Mouse (Mus musculus) forebrain, embryonic 14.5 days (tissue): Measurements from ENCODE around the gene Ttc41. TPM values are rescaled to one million over a fixed set of nuclear protein-coding genes. Genes with fewer than 3 reads are reported as not detected.

ENCODE experiments used
- ATAC-seq: fragments of 200-750 bp; cut with Nextera tagmentation; 2 replicates; pipeline ENCODE4 v1.8.0; 2017; ENCODE audit warnings: mild to moderate bottlenecking, moderate library complexity
- DNase-seq: peaks from one replicate; pipeline ENCODE4 v3.0.0-alpha.2; 2015; ENCODE audit warnings: low spot score
- H3K27ac ChIP-seq: fragments of 300-500 bp; sonication (generic); 2 replicates; pipeline ENCODE4 v1.5.1; 2014; ENCODE audit warnings: low read depth, mild to moderate bottlenecking, control low read depth, low read length, moderate library complexity
- H3K27me3 ChIP-seq: fragments of 300-500 bp; sonication (generic); replicated peaks from 2 replicates; pipeline ENCODE4 v1.6.1; 2014; ENCODE audit warnings: low read length, control low read depth, mixed read lengths; ENCODE audit not compliant: control insufficient read depth, insufficient read depth
- H3K36me3 ChIP-seq: fragments of 300-500 bp; sonication (generic); 2 replicates; pipeline ENCODE4 v1.6.1; 2014; ENCODE audit warnings: low read length, control low read depth; ENCODE audit not compliant: control insufficient read depth, insufficient read depth
- H3K4me1 ChIP-seq: fragments of 300-500 bp; sonication (generic); 2 replicates; pipeline ENCODE4 v1.6.1; 2014; ENCODE audit warnings: antibody characterized with exemption, low read length, control low read depth; ENCODE audit not compliant: control insufficient read depth, insufficient read depth
- H3K4me2 ChIP-seq: fragments of 300-500 bp; sonication (generic); 2 replicates; pipeline ENCODE4 v1.6.1; 2014; ENCODE audit warnings: mild to moderate bottlenecking, control low read depth, low read length
- H3K4me3 ChIP-seq: fragments of 300-500 bp; sonication (generic); 2 replicates; pipeline ENCODE4 v1.5.1; 2014; ENCODE audit warnings: low read depth, low read length, control low read depth
- H3K9ac ChIP-seq: fragments of 300-500 bp; sonication (generic); 2 replicates; pipeline ENCODE4 v1.6.1; 2014; ENCODE audit warnings: mild to moderate bottlenecking, low read length, control low read depth, moderate library complexity
- H3K9me3 ChIP-seq: fragments of 300-500 bp; sonication (generic); replicated peaks from 2 replicates; pipeline ENCODE4 v1.6.1; 2016; ENCODE audit warnings: low read length, control low read depth, mixed read lengths; ENCODE audit not compliant: control insufficient read depth
- WGBS: fragments of 180-500 bp; shearing (Covaris S2); extraction: QIAGEN DNeasy Blood & Tissue Kit; methylation state at CpG from one replicate; pipeline ENCODE4 v1.1.7; 2014; 5-methylcytosine and 5-hydroxymethylcytosine counted together
- polyA plus RNA-seq: library from polyadenylated mRNA; unstranded; fragments of >200 nt; fragmentation: Nextera tagmentation; extraction: Ambion mirVana; gene quantifications from 2 replicates; pipeline ENCODE4 v1.2.1, GENCODE M21; 2014

The Ttc41 gene
- polyA plus RNA-seq, 1 experiment from 2014 or later: 1.5 TPM

DNA sequence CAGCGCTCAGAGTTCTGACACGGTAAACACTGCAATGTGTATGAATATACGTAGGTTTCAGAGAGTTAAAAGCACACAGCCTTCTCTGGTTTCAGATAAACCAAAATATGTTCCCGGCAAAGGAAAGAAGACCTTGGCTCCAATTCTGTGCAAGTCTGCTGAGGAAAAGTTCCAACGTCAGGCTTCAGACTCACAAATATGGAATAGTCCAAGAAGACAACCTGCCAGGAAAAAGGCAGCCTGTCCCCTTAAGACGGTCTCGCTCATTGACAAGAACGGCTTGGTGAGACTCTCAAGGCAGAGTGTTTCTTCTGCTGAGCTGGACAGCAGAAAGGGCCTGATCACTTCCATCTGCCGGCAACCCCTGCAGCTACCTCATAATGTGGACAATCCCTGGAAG lies 70.7 kb downstream of the Ttc41 start:
- 87% methylated on average over 9 of the region's 9 CpGs for WGBS
- no peak for DNase-seq
- Histone ChIP-seq H3K9ac (no peak overlapping the region), H3K4me1 (peaks cover 15% of the 10 kb centered on the region), H3K36me3 (no peaks in the 10 kb centered on the region), H3K27me3 (no peaks in the 10 kb centered on the region), H3K9me3 (no peaks in the 10 kb centered on the region), H3K4me2 (no peak overlapping the region), H3K4me3 (no peak overlapping the region), H3K27ac (no peak overlapping the region)
- no peak for ATAC-seq

DNA sequence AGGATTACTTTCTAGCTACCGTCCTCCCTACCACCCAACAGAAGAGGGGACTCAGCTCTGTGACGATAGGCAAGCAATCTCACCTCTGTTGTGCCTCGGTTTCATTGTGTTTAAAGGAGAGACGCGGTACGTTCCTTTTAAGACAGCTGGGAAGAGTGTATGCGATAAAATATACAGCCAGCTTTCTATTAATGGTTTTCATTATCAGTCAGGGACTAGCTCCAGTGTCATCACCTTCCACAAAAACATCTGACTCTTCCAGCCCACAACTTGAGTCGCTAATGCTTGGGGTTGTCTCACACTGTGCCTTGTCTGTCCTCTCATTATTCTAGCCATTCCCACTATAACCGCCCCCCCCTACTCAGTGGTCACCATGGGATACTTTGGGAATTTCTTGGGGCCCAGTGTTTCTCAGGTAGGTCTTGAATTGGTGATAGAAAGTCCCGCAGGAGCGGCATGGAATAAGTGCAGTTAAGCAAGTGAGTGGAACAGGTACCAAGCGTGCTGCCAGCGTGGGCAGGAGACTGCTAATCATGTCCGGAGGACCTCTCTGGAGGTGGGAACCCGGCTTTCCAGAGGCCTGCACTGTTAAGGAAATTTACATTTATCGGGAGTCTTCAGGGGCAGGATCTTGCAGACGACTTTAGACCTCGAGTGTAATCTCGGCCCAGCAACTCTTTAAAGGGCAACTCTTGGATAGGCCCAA lies 72.2 kb downstream of the Ttc41 start:
- H3K27ac ChIP-seq: no peak overlapping the region

DNA sequence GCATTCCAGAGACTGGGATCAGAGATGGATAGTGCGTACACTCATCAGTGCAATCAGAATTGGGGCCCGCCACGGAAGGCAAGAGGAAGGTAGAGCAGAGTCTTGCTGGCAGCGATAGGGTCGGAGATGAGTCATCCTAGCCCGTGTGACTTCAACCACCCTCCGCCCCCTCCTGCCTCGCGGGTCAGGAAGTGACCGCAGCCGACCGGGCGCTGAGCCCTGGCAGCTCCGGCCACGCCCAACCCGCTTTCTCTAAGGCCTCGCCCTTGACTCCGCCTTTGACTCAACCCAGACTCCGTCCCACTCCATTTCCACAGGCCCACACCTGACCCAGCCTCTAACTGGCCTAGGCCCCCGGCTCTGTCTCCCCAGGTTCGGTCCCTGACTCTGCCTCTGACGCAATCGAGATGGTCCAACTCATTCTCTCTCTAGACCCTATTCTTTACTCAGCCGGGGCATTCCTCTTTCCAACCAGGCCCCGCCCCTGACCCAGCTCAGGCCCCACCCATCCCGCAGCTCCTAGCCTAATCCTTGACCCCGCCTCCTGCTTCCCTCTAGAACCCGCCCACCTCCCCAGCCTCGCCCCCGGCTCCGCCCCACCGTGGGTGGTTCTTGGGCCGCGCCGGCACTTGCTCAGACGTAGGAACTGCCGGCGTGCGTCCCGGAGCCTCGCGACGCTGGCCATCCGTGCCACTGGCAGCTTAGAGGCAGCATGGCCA lies 72.9 kb downstream of the Ttc41 start, which contains the start of gene Nt5dc3:
Gene Nt5dc3, plus strand, starts transcription at position 608 of the 719 bp plus-strand sequence.
- Histone ChIP-seq H3K4me3 (peak within 1 kb of the TSS; percentile 57), H3K9me3 (no peaks in the 10 kb centered on the region), H3K27me3 (no peaks in the 10 kb centered on the region), H3K36me3 (no peaks in the 10 kb centered on the region), H3K4me1 (peaks cover 20% of the 10 kb centered on the region), H3K9ac (peak within 1 kb of the TSS; percentile 66), H3K27ac (no peak within 1 kb of the TSS), H3K4me2 (peak within 1 kb of the TSS; percentile 95)
- under 1% methylated on average over 43 of the region's 44 CpGs for WGBS
- DNase-seq: peak; percentile 97
- ATAC-seq: peak; percentile 95

More for the DNA sequence above, 72.2 kb downstream of the Ttc41 start:
- no peak for ATAC-seq
- Histone ChIP-seq H3K4me2 (peak overlapping the region; percentile 95), H3K4me1 (peaks cover 20% of the 10 kb centered on the region), H3K4me3 (peak overlapping the region; percentile 57), H3K9ac (peak overlapping the region; percentile 66), H3K27me3 (no peaks in the 10 kb centered on the region), H3K9me3 (no peaks in the 10 kb centered on the region), H3K36me3 (no peaks in the 10 kb centered on the region)
- no peak for DNase-seq
- 41% methylated on average over 19 of the region's 19 CpGs for WGBS

DNA sequence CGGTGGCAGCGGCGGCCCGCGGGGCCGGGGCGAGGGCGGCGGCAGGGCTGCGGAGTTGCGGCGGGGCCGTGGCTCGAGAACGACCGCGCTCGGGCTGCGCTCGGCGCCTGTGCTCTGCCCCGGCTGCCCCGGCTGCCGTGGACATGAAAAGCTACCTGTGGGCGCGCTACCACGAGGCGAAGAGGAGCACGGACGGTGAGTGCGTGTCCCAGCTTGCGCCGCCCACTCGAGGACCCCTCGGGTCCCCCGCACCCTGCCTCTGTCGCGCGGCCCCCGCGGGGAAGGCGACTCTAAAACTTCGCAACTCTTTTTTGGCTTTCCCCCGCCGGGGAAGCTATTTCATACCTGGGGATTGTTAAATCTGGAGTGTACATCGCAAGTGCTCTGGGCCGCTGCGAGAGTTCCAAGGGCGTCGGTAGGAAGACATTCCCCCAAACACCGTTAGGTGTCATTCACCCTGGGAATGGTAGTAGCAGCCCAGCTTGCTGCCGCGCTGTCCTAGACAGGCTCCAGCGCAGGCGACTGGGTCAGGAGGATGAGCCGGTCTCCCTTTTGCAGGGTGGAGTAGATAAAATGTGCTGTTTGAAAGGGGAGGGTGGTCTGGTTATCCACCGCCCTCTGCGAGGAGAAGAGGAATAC lies 73.6 kb downstream of the Ttc41 start:
- under 1% methylated on average over 57 of the region's 58 CpGs for WGBS
- Histone ChIP-seq H3K27me3 (no peaks in the 10 kb centered on the region), H3K4me2 (peak overlapping the region; percentile 95), H3K9ac (peak overlapping the region; percentile 66), H3K4me3 (peak overlapping the region; percentile 57), H3K27ac (no peak overlapping the region), H3K36me3 (no peaks in the 10 kb centered on the region), H3K4me1 (peaks cover 20% of the 10 kb centered on the region), H3K9me3 (no peaks in the 10 kb centered on the region)
- DNase-seq (peak; percentile 46), ATAC-seq (peak; percentile 48)

DNA sequence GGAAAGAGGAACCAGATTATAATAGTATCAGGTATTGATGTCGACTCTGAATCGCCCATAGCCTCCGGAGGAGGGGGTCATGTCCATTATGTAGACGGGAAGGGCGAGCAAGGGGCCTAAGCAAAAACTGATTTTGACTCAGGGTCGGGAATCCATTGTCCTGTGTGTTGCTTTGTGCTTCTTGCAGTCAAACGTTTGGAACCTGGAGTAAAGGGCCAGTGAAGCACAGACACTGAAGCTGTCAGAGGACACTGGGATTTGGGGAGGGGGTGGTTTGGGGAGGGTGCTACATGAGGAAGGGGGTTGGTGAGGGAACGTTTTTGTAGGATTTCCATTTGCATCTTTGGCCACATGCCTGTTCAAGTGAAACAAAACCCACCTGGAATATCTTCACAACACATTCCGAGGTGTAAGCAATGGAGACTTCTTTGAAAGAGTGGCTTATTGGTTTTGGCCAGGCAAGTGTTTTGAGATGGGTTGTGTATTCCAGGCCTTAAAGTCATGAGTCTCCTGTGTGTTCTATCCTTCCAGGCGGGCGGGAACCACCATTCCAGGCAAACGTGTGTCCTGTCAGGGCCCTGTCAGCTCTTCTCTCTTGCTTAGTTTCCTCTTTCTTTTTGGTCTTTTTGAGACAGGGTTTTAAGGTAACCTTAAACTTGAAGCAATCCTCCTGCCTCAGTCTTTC lies 74.3 kb downstream of the Ttc41 start:
- Histone ChIP-seq H3K4me3 (peak overlapping the region; percentile 57), H3K4me2 (peak overlapping the region; percentile 95), H3K27ac (no peak overlapping the region), H3K9ac (peak overlapping the region; percentile 66), H3K36me3 (no peaks in the 10 kb centered on the region), H3K9me3 (no peaks in the 10 kb centered on the region), H3K4me1 (peaks cover 20% of the 10 kb centered on the region), H3K27me3 (no peaks in the 10 kb centered on the region)
- 19% methylated on average over 12 of the region's 12 CpGs for WGBS
- ATAC-seq (no peak), DNase-seq (no peak)

DNA sequence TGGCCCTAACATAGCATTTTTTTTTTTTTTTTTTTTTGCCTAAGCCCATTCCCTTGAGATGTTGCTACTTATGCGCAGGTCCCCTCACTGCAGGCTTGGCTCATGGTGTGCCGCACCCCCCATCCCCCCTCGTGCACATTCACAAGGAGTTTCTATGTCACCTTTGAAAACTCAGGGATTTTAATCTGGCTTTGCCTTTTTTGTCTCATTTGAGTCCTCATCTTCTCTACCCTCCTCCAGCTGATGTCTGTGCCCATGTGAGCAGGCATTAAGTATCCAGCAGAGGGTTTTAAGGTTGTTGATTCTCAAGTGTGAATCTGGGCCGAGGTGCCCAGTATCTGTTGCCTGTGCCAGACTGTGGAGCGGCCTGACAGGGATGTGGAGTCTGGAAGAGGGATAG lies 76.0 kb downstream of the Ttc41 start:
- 23% methylated on average over 5 of the region's 5 CpGs for WGBS
- Histone ChIP-seq H3K27ac (no peak overlapping the region), H3K27me3 (no peaks in the 10 kb centered on the region), H3K9ac (no peak overlapping the region), H3K4me3 (no peak overlapping the region), H3K4me2 (no peak overlapping the region), H3K36me3 (no peaks in the 10 kb centered on the region), H3K9me3 (no peaks in the 10 kb centered on the region), H3K4me1 (peaks cover 20% of the 10 kb centered on the region)
- ATAC-seq (no peak), DNase-seq (no peak)

DNA sequence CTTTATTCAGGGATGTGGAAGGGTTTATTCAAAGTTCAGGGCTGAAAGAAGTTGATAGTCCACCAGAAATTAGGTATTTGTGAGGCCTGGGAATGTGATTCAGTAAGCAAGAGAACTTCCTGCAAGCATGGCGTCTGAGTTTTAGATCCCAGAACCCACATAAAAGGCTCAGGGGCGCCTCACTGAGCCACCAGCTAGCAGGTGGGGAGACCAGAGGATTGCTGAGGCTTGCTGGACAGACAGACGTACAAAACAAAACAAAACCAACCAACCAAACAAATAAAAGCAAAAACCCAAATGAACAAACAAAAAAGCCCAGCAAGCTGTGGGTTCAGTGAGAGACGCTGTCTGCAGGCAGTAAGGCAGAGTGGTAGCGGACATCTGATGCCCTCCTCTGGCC lies 77.0 kb downstream of the Ttc41 start:
- Histone ChIP-seq H3K4me3 (no peak overlapping the region), H3K36me3 (no peaks in the 10 kb centered on the region), H3K27ac (no peak overlapping the region), H3K4me2 (no peak overlapping the region), H3K27me3 (no peaks in the 10 kb centered on the region), H3K9me3 (no peaks in the 10 kb centered on the region), H3K4me1 (peaks cover 19% of the 10 kb centered on the region), H3K9ac (no peak overlapping the region)
- ATAC-seq (no peak), DNase-seq (no peak)
- 28% methylated on average over 5 of the region's 5 CpGs for WGBS

DNA sequence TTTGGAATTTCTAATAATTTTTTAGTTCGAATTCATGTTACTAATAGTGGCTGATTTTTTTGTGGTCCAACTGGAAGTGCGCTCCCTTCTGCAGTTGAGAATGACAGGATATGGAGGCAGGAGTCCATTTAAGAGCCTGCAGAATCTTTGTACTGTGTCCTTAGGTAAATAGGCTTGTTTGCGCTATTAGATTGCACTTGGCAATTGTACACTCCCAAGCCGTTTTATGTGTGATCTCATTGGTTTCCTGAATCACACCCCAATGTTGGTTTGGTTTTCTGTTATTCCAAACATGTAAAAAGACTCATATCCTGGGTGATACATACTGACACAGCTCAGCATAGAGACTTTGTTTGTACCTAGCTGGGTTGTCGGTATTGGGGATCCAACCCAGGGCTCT lies 78.0 kb downstream of the Ttc41 start:
- no peaks in the 10 kb centered on the region for H3K36me3 ChIP-seq
- WGBS: 83% methylated on average over 5 of the region's 5 CpGs
- H3K9ac ChIP-seq: no peak overlapping the region
- H3K4me1 ChIP-seq: peaks cover 11% of the 10 kb centered on the region
- H3K27me3 ChIP-seq: no peaks in the 10 kb centered on the region
- no peak overlapping the region for H3K4me2 ChIP-seq
- H3K4me3 ChIP-seq: no peak overlapping the region
- ATAC-seq: no peak
- no peak for DNase-seq
- no peak overlapping the region for H3K27ac ChIP-seq
- no peaks in the 10 kb centered on the region for H3K9me3 ChIP-seq
